Mouse (Mus musculus) lung, postnatal 4 days (tissue): ENCODE results near the gene Add2.

Experiments used
- DNase-seq, 2 experiments: peaks; one replicate each; pipeline ENCODE4 v3.0.0; 2021

The Add2 gene

GRCm38 (mm10) chr6:86050586-86051268, 22.2 kb downstream of the Add2 start:
- DNase-seq, result peak; percentile 11 to 51

- peak; percentile 6 to 28 for DNase-seq
Measured at GRCm38 (mm10) chr6:86052032-86052459, 23.6 kb downstream of the Add2 start.

- no peak for DNase-seq
Measured at GRCm38 (mm10) chr6:86052556-86052955, 24.1 kb downstream of the Add2 start.

GRCm38 (mm10) chr6:86053099-86053498, 24.6 kb downstream of the Add2 start:
- DNase-seq, result no peak

- no peak for DNase-seq
Measured at GRCm38 (mm10) chr6:86053594-86053993, 25.1 kb downstream of the Add2 start.

GRCm38 (mm10) chr6:86058475-86058874, 30.0 kb downstream of the Add2 start:
- DNase-seq, result no peak

GRCm38 (mm10) chr6:86059151-86059853, 30.8 kb downstream of the Add2 start:
- no peak for DNase-seq

GRCm38 (mm10) chr6:86060170-86060569, 31.7 kb downstream of the Add2 start:
- DNase-seq, result no peak

- DNase-seq, result no peak
Measured at GRCm38 (mm10) chr6:86062226-86062625, 33.7 kb downstream of the Add2 start.

GRCm38 (mm10) chr6:86062684-86063083, 34.2 kb downstream of the Add2 start:
- no peak for DNase-seq

- DNase-seq, result no peak
Measured at GRCm38 (mm10) chr6:86064318-86065016, 36.0 kb downstream of the Add2 start.

GRCm38 (mm10) chr6:86066727-86067126, 38.2 kb downstream of the Add2 start:
- DNase-seq, result no peak

- DNase-seq, result no peak
Measured at GRCm38 (mm10) chr6:86067145-86067544, 38.7 kb downstream of the Add2 start.

GRCm38 (mm10) chr6:86069009-86069408, 40.5 kb downstream of the Add2 start:
- DNase-seq, result no peak

GRCm38 (mm10) chr6:86069856-86070255, 41.4 kb downstream of the Add2 start:
- no peak for DNase-seq

- no peak for DNase-seq
Measured at GRCm38 (mm10) chr6:86070277-86070676, 41.8 kb downstream of the Add2 start.

- DNase-seq, result no peak
Measured at GRCm38 (mm10) chr6:86073882-86074281, 45.4 kb downstream of the Add2 start.

GRCm38 (mm10) chr6:86074538-86075204, 46.2 kb downstream of the Add2 start:
- DNase-seq, result no peak

- DNase-seq, result no peak
Measured at GRCm38 (mm10) chr6:86076525-86076924, 48.0 kb downstream of the Add2 start.

GRCm38 (mm10) chr6:86077880-86078279, 49.4 kb downstream of the Add2 start:
- DNase-seq, result no peak

- no peak for DNase-seq
Measured at GRCm38 (mm10) chr6:86078361-86079010, 50.0 kb downstream of the Add2 start.

- DNase-seq, result no peak
Measured at GRCm38 (mm10) chr6:86079323-86079722, 50.8 kb downstream of the Add2 start.

- peak; percentile 40 to 67 for DNase-seq
Measured at GRCm38 (mm10) chr6:86085518-86085917, 57.0 kb downstream of the Add2 start.
